Mouse (Mus musculus) cerebellum, adult 9-11 months (tissue): Measurements from ENCODE around the gene Klhl42.

Source experiments
- DNase-seq: peaks from one replicate; pipeline ENCODE4 v3.0.0; 2022

The Klhl42 gene

DNA sequence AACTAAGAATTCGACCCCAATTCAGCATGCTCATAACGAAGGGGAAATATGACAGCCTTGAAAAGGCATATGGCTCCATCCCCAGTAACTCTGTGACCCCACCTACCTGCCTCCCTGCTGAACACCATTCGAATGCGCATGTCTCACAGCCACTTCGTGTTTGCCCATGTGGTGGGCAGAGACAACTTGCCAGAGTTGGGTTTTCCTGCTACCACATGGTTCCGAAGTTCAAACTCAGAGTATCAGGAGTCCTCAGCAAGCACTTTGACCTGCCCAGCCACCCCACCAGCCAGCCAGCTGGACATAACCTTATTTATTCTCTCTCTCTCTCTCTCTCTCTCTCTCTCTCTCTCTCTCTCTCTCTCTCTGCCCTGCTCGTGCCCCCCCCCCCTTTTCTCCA, 3.4 kb upstream of the Klhl42 start:
- DNase-seq: no peak

DNA sequence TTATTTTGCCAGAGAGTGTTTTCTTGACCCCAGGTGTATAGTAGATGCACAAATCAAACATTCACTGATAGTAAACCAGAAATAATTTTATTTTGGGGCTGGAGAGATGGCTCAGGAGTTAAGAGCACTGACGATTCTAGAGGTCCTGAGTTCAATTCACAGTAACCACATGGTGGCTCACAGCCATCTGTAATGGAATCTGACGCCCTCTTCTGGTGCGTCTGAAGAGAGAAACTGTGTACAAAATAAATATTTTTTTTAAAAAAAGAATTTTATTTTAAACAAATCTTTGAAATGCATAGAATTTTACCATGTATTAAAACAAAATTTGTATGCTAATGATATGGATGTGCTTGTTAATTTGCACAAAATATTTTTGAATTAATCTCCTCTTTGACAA, 2.7 kb upstream of the Klhl42 start:
- DNase-seq: no peak

DNA sequence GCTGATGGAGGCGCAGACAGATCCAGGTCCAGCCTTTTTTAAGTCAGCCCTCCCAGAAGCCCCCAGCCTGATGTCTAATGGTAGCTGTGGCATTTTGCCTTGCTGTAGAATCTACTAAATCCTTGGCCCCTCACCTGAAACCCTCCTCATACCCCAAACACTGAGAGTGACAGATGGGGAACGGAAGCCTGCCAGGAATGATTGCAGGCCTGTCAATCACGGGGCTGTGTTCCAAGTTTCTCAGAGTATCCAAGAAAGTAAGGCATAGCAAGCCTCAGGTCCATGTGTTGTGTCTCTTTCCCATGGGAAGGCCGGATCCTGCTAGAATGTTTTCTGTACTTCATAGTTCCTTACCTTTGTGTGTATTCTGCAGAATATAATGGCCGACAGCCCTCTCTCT, 988 bp upstream of the Klhl42 start:
- peak; percentile 38 for DNase-seq

DNA sequence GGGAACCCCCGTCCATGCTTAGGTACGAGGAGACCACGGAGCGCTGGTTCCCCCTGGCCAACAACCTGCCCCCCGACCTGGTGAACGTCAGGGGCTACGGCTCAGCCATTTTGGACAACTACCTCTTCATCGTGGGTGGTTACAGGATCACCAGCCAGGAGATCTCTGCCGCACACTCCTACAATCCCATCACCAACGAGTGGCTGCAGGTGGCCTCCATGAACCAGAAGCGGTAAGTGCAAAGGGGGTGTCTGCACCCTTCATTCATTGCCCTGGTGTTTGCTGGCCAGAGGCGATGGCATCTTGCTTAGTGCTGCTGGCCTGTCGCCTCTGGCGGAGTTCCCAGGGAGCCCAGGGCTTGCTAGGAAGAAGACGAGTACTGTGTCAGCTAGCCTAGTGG, 957 bp downstream of the Klhl42 start:
- peak; percentile 75 for DNase-seq

DNA sequence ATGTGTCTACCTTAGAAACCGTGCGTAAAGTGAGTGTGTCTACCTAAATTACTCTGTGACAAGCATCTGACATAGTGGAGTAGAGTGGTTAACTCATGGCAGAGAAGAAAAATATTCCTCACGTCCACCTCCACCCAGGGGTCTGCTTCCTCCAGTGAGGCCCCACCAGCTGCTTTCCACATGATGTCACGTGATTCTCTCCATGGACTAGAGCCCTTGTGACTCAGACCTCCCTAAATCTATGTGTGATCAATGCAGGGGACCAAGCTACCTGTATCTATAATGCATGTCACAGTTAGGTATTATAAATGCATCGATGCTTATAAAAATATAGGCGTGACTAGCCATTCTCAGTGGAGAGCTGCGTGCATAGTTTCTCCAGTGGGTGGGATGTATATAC, 3.6 kb downstream of the Klhl42 start:
- no peak for DNase-seq

DNA sequence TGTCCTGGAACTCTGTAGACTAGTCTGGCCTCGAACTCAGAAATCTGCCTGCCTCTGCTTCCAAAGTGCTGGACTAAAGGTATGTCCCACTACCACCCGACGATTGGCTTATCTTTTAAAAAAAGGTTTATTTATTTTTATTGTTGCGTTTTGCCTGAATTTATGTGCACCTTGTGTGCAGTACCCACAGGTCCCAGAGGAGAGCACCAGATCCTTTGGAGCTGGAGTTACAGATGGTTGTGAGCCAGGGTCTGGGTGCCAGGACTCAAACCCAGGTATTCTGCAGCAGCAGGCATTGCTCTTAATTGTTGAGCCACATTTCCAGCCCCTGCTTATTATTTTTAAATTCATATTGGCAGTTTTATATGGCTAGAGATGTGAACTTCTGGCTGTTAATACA, 4.9 kb downstream of the Klhl42 start:
- no peak for DNase-seq

DNA sequence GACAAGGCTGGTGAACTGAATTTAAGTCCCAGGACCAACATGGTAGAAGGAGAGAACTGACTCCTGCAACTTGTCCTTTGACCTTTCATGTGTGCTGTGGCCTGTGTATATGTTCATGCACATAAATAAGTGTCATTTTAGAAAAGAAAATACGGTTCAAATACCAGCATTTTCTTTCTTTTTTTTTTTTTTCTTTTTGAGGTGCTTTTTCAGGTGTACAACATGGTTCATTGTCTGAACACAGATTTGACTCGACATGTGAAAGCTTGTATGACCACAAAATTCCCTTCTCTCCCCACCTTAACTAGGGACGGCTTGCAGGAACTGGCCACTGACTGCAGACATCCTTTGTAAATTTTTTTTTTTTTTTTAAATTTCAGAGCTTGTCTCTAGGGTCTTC, 5.8 kb downstream of the Klhl42 start:
- DNase-seq: no peak

DNA sequence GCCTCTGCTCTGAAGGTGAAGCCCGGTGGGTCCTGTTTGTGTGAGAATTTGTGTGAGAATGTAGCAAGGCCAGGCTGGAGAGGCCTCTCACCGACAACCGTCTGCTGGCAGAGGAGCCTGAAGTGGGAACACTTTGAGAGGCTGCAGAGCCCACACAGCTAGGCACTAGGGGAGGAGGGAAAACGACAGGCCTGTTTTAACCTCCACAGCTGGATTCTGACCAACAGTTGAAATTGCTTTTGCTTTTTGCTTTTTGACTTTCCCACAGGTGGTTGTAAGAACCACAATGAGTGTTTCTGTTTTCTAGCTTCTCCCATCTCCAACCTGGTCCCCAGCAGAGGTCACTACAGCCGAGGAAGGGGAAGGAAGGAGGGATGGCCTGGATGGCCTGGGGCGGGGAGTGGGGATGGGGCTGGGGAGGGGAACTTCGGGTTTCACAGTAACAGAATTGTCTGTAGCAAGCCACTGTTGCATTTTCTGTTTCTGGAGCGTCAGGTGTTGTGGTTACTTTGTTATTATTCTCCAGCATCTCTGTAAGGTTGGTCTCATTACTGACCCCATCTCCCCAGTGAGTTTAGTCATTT, 6.3 kb downstream of the Klhl42 start:
- DNase-seq: no peak

DNA sequence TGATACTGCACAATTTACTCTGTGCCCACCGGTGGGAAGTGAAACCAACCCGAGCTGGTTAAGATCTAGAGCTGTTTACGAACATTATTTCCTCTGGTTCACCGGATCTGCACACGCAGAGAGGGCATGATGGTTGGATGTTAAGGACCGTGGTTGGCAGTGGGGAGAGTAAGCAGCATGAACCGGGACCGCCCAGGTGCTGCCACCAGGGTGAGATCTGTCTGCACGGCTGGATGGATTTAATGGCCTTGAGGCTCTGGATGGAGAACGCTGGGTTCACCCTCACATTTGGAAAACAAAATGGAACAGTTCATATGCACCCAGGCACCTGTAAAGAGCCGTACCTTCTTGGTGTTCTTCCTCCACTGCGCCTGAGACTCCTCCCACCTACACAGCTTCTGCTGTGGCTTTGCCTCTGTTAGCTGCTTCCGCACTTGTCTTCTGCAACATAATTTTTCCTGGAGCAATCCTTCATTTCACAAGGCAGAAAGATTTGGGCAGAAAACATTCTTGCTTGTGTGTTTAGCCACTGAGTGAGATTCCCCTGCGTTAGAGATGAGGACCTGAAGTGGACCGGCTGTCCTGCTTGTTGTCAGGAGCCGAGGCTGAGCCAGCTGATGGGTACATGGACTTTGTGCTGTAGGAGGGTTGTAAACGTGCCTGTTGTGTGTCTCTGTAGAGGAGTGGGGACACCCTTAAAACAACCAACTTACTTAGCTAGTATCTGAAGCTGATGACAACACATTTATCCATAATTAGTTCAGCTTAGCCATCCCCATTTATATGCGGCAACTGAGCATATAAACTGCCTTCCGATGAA, 8.5 kb downstream of the Klhl42 start:
- DNase-seq: no peak

DNA sequence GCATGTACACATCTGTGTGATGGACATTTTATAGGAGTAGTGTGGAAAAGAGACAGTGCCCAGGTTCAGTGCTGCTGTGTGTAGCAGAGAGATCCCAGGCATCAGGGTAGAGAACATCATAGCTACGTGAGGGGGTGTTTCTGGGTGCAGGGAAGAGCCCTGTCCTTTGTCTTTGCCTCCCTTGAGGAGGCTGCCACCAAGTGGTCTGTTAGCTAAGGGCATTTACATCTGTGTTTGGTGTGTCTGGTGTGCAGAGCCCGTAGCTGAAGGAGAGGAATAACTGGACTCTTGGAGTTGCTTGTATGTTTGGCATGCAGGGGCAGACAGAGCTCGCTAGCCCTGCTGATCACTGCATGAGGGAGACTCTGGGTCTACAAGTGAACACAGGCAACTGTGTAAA, 11.1 kb downstream of the Klhl42 start:
- DNase-seq: no peak

DNA sequence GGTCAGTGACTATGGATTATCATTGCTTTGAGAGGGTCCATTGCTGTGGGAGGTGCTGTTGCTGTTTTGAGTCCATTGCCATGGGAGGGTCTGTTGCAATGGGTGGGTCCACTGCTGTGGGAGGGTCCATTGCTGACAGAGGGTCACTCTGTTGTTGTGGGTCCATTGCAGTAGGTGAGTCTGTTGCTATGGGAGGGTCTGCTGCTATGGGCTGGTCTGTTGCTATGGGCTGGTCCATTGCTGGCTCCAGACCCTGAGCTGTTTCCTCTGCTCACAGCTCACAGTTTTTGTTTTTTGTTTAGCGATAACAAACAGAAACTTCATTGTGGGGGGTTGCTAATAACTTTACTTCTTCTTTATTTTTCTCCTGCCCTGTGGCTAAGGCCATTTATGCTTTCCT, 14.3 kb downstream of the Klhl42 start:
- DNase-seq: no peak

DNA sequence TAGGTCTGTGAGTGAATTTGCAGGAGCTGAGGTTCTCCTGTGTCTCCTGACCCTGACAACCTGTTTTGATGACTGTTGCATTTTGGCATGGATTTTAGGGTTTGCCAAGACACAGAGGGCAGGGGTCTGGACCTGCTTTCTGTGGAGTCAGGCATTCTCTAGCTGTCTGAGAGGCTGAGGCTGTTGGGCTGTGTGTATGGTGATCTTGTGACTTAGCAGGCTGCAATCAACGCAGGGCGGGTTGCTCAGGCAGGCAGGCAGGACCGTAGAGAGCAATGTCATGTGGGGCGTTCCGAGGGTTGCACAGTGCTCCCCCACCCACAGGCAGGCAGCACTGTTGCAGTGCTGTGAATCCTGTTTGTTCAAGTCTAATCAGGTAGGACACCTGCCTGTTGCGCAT, 15.5 kb downstream of the Klhl42 start:
- DNase-seq: no peak

DNA sequence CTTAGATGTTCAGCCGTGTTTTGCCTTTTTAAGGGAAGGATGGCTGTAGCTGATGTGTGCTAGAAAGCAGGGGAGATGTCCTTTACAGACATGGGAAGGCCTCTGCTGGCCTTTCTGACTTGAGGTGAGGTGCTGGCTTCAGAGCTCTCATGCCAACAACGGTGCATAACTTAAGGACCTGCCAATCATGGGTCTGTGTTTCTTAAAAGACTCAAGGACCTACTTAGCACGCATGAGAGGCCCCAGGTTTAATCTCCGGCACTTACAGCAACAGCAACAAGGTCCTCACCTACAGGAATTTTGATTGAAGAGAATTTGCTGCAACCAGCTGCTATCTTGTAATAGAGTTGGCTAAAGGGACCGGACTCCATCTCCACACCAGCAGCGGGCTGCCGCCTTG, 18.1 kb downstream of the Klhl42 start:
- DNase-seq: no peak

DNA sequence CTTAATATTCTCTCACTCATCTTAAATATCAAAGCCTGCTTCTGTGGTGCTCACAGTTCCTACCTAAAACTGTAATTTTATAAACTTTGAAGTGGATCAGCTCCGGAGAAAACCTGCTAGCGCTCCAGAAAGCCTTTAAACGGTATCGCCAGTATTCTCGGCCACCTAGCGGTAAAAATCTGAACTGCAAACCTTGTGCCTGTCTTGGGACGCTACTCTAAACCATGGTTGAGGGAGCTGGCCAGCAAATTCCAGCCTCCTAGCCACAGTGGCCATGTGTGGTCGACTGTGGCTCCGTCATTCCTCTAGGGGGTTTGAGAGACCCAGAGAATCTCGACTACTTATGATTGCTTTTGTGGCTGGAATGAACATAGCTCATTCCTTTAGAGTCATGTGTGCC, 25.4 kb downstream of the Klhl42 start:
- peak; percentile 64 for DNase-seq

DNA sequence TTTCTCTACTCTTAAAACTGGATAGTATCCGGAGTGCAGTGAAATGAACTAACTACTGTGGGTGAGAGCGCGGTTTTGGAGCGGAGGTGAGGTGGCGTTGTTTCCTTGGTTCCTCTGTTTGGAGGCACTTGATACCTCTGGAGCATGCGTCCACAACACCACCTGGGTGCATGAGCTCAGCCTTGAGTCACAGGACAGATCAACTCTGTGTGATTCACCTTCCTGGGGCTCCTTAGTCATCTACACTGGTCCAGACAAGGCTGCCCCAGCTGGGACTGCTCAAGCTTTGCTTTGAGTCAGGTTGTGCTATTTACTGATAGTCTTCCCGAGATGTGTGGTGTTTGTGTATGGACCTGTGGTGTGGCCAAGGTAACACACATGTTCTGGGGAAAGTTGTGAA, 26.6 kb downstream of the Klhl42 start:
- no peak for DNase-seq

DNA sequence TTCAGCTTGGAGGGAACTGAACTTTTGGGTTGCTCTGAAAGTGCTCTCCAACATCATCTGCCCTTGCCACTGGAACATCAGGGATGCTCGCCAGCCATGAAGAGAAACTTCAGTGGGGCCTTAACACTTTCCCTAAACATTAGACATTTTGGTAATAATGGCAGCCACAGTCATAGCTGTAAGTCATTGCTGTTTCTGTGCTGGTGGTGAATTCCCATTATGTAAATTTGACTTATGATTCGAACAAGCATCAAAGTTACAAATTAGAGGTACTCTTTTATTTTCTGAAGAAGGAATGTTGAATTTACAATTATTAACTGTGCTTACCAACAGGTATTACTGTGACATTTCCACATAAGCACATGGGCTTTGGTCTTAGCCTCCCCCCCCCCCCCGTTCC, 27.0 kb downstream of the Klhl42 start:
- DNase-seq: no peak

DNA sequence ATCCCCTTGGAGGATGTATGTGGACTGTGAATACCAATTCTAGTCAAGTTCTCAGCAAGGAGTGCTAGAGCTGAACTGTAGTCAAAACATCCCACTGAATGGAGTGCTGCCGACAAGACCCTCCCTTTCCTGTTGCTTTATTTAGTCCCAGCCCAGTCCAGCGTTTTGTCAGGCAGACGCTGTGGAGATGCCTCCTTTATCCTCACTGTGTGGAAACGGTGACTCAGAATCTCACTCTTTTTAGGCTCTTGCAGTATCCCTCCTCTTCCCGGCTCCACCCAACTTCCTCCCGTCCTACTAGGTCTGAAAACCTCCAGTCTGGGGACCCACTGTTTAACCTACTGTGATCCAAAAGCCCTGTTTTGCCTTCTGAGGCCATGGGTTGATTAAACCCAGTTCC, 30.1 kb downstream of the Klhl42 start:
- no peak for DNase-seq

DNA sequence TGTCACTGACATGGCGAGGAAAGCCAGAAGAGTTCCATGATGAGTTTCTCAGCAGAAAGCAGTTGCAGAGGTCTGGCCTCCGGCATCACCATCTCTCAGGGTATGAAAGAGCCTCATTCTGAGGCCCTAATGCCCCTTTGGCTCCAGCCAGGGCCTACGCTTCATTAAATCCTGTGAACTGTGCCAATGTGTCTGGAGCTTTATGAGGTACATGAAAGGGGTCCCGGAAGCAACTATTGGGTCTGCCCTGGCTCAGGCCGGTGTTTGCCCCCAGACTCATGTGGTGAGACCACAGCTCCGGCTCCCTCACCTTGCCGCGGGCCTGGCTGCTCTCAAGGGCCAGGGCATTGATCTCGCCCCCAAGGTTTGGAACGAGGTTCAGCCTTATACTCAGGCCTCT, 36.1 kb downstream of the Klhl42 start:
- DNase-seq: no peak

DNA sequence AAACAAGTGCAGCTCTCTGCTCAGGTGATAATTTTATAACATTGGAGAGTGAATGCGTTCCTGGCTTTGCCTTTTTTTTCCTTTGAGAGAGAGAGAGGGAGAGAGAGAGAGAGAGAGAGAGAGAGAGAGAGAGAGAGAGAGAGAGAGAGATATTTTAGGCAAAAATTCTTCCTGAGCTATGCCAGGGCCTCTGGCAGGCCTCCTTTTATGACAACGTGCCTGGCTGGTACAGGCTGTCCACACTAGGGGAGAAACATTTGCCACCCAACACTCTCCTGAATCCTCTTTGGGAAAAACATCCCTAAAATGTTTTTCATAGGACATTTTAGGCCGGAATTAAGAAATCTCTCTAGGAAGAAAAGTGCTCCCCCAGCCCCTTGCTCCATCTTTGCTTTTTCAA, 47.1 kb downstream of the Klhl42 start:
- DNase-seq: no peak

DNA sequence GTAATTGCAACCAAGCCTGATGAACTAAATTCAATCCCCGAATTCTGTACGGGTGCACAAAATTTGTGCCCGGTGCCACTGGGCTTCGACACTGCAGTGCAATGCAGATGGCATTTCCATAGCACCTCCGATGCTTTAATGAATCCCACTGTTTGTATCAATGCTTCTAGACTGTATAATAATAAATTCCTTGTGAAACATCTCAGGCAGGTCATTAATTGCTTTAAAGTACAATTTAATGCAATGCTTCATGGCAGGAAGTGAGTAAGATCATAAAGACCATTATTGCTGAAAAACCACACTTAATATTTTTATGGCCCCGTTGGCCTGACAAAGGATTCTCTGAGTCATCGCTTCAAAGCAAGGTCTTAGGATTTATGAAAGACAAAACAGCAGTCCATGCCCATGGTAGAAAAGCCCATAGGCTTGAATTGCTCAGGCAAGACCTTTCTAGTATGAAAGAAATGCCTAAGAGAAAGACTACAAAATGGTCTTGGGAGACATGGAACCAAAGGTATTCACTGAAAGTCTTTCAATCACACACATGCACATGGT, 49.5 kb downstream of the Klhl42 start:
- no peak for DNase-seq

DNA sequence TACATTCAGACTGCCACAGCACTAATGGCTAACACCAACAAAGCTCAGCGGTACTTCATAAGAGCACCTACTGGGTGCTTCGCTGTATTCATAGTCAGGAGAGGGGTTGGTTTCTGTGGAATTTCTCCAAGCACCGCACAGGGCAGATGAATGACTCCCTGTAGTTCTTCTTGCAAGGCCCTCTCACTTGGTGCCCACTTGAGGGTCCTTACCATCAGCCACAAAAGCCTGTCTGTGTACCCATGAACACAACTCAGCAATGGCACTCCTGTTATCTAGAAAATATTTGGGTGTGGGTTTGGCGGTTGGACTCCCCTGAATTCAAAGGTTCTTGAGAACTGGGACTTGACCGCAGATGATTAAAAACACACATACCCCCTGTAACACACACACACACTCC, 53.5 kb downstream of the Klhl42 start:
- DNase-seq: no peak

DNA sequence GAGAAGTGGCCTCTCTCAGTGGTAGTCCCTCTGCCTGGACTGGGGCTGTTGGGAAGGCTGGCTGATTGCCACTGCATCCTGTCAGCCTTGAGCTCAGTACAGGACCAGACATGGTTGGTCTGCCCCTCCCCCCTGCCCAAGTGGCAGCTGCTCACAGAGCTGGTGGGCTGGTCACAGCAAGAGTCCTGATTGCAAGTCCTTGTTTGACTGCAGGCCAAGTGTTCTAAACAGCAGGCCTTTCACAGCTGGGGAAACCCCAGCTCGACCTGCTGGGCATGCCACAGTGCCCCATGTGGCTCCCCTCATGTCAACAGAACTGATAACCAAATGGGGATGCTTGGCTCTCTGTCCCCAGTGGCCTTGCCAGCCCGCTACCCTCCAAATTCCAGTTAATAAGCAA, 54.1 kb downstream of the Klhl42 start:
- peak; percentile 8 for DNase-seq

DNA sequence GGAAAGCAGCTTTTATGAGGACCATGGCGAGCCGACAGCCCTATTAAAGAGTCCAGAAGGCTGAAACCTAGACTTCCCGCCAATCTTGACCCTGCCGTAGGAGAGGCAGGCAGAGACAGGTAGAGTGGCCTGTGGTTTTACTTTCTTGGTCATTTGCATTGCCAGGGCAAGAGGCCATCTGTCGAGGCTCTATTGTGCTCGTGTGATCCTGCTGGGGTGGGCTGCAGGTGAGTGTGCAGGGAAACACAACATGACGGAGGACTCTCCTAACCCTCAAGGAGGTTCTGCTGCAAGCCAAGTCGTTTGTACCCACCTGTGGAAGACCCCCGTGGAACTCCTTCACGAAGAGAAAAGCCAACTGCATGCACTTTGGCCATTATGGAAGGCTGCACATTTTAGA, 54.6 kb downstream of the Klhl42 start:
- no peak for DNase-seq

DNA sequence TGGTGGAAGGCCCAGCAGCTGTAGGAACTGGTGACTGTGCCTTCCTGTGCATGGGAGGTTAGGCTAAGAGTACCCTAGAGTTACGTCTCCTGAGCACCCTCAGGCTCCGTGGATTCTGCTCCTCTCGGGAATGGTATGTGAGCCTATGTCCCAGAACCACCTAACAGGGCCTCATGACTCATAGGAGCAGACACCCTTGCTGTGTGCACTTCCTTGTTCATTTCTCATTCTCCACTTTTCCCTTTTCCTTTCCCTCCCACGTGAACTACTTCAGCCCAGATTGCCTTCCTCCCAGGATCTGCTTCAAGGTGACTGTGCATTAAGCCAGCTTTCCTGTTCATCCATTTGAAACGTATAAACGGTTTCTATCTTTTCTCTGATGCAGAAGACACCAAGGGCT, 59.9 kb downstream of the Klhl42 start:
- DNase-seq: no peak

DNA sequence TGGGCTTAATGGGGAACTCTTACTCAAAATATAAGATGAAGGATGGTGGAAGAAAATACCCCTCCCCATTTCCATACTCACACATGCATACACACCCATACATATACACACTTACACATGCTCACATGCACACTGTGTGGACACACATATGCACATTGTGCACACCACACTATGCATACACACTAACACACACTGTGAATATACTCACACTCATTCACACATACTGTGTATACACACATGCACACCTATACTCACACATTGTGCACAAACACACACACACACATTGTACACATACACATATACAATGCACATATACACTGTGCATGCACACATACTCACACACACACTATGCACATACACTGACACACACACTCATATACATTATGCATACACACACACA, 60.7 kb downstream of the Klhl42 start:
- DNase-seq: no peak
